Mouse (Mus musculus) midbrain, embryonic 14.5 days (tissue): ENCODE data around the gene Nckap5. TPM values are rescaled to one million over a fixed set of nuclear protein-coding genes. Genes with fewer than 3 reads are reported as not detected.
A peak's percentile ranks its signal among the peaks of the same experiment; 100 is the strongest.

Experiments used
- ATAC-seq: fragments of 200-750 bp; cut with Nextera tagmentation; 2 replicates; pipeline ENCODE4 v1.8.0; 2017; ENCODE audit warnings: moderate number of reproducible peaks, moderate library complexity; ENCODE audit not compliant: low FRiP score, low TSS enrichment
- DNase-seq: peaks from one replicate; pipeline ENCODE4 v3.0.0-alpha.2; 2015
- H3K27ac ChIP-seq: fragments of 300-500 bp; sonication (generic); replicated peaks from 2 replicates; pipeline ENCODE4 v1.5.1; 2014; ENCODE audit warnings: mild to moderate bottlenecking, low read depth, low read length, moderate library complexity
- H3K27me3 ChIP-seq: fragments of 300-500 bp; sonication (generic); 2 replicates; pipeline ENCODE4 v1.6.1; 2014; ENCODE audit warnings: low read length, control low read depth, mixed read lengths; ENCODE audit not compliant: control insufficient read depth, insufficient read depth
- H3K36me3 ChIP-seq: fragments of 300-500 bp; sonication (generic); 2 replicates; pipeline ENCODE4 v1.6.1; 2014; ENCODE audit warnings: low read length, control low read depth; ENCODE audit not compliant: control insufficient read depth, insufficient read depth
- H3K4me1 ChIP-seq: fragments of 300-500 bp; sonication (generic); 2 replicates; pipeline ENCODE4 v1.6.1; 2014; ENCODE audit warnings: mild to moderate bottlenecking, antibody characterized with exemption, low read length, control low read depth; ENCODE audit not compliant: control insufficient read depth, insufficient read depth
- H3K4me2 ChIP-seq: fragments of 300-500 bp; sonication (generic); 2 replicates; pipeline ENCODE4 v1.6.1; 2014; ENCODE audit warnings: mild to moderate bottlenecking, low read length, moderate library complexity
- H3K4me3 ChIP-seq: fragments of 300-500 bp; sonication (generic); replicated peaks from 2 replicates; pipeline ENCODE4 v1.5.1; 2014; ENCODE audit warnings: low read depth, low read length
- H3K9ac ChIP-seq: fragments of 300-500 bp; sonication (generic); replicated peaks from 2 replicates; pipeline ENCODE4 v1.6.1; 2014; ENCODE audit warnings: mild to moderate bottlenecking, low read length, moderate library complexity
- H3K9me3 ChIP-seq: fragments of 300-500 bp; sonication (generic); 2 replicates; pipeline ENCODE4 v1.6.1; 2016; ENCODE audit warnings: low read length, control low read depth, mixed read lengths; ENCODE audit not compliant: control insufficient read depth
- WGBS: fragments of 180-500 bp; shearing (Covaris S2); extraction: QIAGEN DNeasy Blood & Tissue Kit; methylation state at CpG from one replicate; pipeline ENCODE4 v1.1.7; 2014; 5-methylcytosine and 5-hydroxymethylcytosine counted together
- polyA plus RNA-seq: library from polyadenylated mRNA; unstranded; fragments of >200 nt; fragmentation: Nextera tagmentation; extraction: Ambion mirVana; gene quantifications from 2 replicates; pipeline ENCODE4 v1.2.1, GENCODE M21; 2014

Nckap5 gene
- polyA plus RNA-seq, 1 experiment from 2014 or later: 14.6 TPM

DNA sequence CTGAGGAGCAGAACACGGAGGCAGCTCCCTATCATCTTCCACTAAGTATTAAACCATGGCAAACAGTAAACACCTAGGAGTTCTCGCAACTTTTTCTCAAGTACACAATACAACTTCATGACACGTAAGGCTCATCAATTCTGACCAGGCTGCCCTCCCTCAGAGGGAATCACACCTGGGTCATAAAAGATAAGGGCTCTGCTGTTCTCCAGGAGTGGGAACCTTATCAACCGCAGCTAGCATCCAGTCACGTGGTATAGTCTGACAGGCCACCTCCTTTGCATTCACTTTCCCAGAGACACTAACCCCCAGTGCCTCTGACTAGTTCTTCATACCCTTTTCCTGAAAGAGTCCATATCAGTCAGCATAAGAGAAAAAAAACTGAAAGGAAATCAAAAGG is 179.8 kb downstream of the Nckap5 start:
- ATAC-seq: no peak
- Histone ChIP-seq H3K4me1 (no peaks in the 10 kb centered on the region), H3K4me3 (no peak overlapping the region), H3K27me3 (no peaks in the 10 kb centered on the region), H3K9ac (no peak overlapping the region), H3K4me2 (no peak overlapping the region), H3K9me3 (no peaks in the 10 kb centered on the region), H3K27ac (no peak overlapping the region), H3K36me3 (no peaks in the 10 kb centered on the region)
- 88% methylated on average over 5 of the region's 5 CpGs for WGBS
- DNase-seq: no peak

DNA sequence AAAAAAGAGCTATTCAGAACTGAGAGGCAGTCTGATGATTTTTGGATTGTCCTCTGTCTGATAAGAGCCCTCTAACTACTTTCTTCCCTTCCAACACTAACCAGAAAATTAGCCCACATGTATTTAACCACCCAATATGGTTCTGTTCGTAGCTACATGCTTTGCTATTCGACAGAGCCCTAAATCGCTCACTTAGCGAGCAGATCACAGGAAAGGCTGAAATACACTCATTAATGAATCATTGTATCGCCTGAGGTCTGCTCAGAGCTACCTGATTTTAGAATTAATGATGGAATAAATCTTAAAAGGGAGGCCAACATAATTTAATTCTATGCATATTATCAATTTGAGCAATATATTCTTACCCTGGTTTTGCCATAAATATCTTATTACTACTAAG is 187.8 kb downstream of the Nckap5 start:
- Histone ChIP-seq H3K27ac (no peak overlapping the region), H3K9me3 (no peaks in the 10 kb centered on the region), H3K27me3 (no peaks in the 10 kb centered on the region), H3K4me2 (no peak overlapping the region), H3K36me3 (no peaks in the 10 kb centered on the region), H3K4me3 (no peak overlapping the region), H3K4me1 (no peaks in the 10 kb centered on the region), H3K9ac (no peak overlapping the region)
- DNase-seq (peak; percentile 49), ATAC-seq (no peak)
- 67% methylated on average over 5 of the region's 5 CpGs for WGBS

DNA sequence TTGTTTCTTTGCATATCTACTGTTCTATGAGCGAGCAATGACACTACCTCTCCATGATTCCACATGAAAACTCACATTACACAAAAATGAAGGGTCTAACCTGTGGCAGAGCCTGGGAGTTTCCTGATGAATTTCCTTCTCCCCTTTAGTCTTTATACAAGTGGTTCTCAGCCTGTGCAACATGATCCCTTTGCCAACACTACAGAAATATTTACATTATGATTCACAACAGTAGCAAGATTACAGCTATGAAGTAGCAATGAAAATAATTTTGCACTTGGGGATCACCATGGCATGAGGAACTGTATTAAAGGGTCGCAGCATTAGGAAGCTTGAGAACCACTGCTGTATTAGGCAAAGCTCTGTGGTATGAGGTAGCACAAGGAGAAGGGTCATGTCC is 191.1 kb downstream of the Nckap5 start:
- no peaks in the 10 kb centered on the region for H3K27me3 ChIP-seq
- WGBS: 88% methylated on average over 2 of the region's 2 CpGs
- H3K9me3 ChIP-seq: no peaks in the 10 kb centered on the region
- no peak overlapping the region for H3K4me2 ChIP-seq
- H3K27ac ChIP-seq: no peak overlapping the region
- no peak overlapping the region for H3K9ac ChIP-seq
- ATAC-seq (no peak), DNase-seq (no peak)
- no peak overlapping the region for H3K4me3 ChIP-seq
- H3K36me3 ChIP-seq: no peaks in the 10 kb centered on the region
- H3K4me1 ChIP-seq: no peaks in the 10 kb centered on the region

DNA sequence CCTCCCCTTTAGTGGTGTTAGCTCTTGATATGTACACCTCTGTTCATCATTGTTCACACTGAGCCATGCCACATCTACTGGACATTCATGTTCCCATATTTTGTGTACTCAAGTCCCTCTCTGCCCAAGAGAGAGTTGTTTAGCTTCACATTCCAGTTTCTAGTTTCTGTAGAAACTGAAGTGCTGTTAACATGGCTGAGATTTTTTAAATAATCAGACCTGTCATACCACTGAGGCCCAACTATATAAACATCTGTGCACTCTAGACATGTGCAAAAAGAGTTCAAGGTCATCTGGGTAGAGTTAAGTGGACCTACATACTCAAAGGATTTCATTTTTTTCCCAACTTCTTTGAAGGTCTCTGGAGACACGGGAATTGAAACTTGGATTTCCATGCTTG is 193.1 kb downstream of the Nckap5 start:
- DNase-seq: no peak

DNA sequence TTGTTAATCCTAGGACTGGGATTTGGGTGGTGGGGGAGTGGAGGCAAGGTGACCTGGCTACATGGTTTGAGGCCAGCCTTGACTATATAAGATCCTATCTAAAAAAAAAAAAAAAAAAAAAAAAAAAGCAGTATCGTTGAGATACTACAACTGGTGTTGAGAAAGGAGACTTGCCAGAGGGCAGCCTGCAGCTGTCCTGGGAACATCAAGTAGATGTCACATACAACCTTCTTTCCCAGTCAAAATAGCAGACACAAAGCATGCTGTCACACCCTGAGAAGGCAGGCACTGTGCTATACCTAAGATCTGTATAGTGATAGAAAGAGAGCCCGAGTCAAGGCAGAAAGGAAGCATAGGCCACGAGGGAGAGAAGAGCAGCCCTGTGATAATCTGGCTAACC is 204.4 kb downstream of the Nckap5 start:
- Histone ChIP-seq H3K27ac (no peak overlapping the region), H3K9ac (no peak overlapping the region), H3K36me3 (no peaks in the 10 kb centered on the region), H3K27me3 (no peaks in the 10 kb centered on the region), H3K4me2 (no peak overlapping the region), H3K4me3 (no peak overlapping the region), H3K9me3 (no peaks in the 10 kb centered on the region), H3K4me1 (no peaks in the 10 kb centered on the region)
- ATAC-seq (no peak), DNase-seq (no peak)
- 68% methylated on average over 3 of the region's 3 CpGs for WGBS

More for the DNA sequence above, 193.1 kb downstream of the Nckap5 start:
- no peak overlapping the region for H3K4me3 ChIP-seq
- no peak for ATAC-seq
- H3K4me2 ChIP-seq: no peak overlapping the region
- H3K4me1 ChIP-seq: no peaks in the 10 kb centered on the region
- no peak overlapping the region for H3K27ac ChIP-seq
- 87% methylated on average over 1 of the region's 1 CpGs for WGBS
- no peaks in the 10 kb centered on the region for H3K36me3 ChIP-seq
- H3K9ac ChIP-seq: no peak overlapping the region
- no peaks in the 10 kb centered on the region for H3K27me3 ChIP-seq
- H3K9me3 ChIP-seq: no peaks in the 10 kb centered on the region

DNA sequence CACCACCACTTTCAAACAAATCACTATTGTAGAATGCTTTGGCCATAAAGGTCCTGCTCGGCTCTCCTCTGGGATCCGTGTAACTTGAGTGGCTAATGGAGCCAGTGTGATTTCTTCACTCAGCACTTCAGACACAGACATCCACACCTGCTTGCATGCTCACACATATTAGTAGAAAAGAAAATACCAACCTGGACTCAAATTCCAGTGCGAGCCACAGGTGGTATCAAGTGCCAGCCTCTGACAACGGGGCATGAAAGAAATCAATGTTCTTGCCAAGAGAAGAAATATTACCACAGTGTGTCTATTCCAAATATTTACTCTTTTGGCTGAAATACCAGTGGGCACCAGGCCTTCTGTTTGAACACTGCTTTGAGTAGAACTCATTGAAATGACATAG is 208.6 kb downstream of the Nckap5 start:
- WGBS: 92% methylated on average over 4 of the region's 4 CpGs
- no peak overlapping the region for H3K27ac ChIP-seq
- ATAC-seq (no peak), DNase-seq (no peak)
- no peaks in the 10 kb centered on the region for H3K4me1 ChIP-seq
- H3K4me2 ChIP-seq: no peak overlapping the region
- no peaks in the 10 kb centered on the region for H3K36me3 ChIP-seq
- no peak overlapping the region for H3K4me3 ChIP-seq
- no peaks in the 10 kb centered on the region for H3K27me3 ChIP-seq
- H3K9ac ChIP-seq: no peak overlapping the region
- no peaks in the 10 kb centered on the region for H3K9me3 ChIP-seq

DNA sequence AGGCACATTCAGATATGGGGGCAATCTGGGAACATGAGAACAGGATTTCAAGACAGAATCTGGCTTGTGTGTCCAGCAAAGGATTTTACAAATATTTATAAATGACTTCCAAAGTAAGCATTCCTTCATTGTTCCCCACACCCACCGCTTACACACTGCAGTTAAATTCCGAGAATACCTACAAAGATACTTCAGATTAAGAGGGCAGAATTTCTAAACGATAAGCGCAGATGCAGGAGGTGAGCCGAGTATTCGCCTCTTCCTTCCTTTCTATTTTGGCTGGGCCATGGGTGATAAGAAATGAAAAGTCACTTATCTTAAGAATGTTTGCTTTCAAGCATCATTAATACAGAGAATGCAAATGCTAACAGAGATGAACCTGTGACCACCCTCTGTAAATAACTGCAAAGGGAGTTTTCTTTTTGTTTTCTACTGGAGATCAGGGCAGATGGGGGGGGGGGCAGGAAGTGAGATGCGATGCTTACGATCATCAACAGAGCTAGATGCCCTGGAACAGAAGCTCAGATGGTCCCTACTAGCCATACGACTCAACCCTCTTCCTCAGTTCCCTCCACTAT is 213.0 kb downstream of the Nckap5 start:
- Histone ChIP-seq H3K9me3 (peaks cover 3% of the 10 kb centered on the region; the same call in 1 of the 2 replicates), H3K4me1 (no peaks in the 10 kb centered on the region), H3K27ac (no peak overlapping the region), H3K4me3 (no peak overlapping the region), H3K27me3 (no peaks in the 10 kb centered on the region), H3K4me2 (no peak overlapping the region), H3K9ac (no peak overlapping the region), H3K36me3 (no peaks in the 10 kb centered on the region)
- DNase-seq: no peak
- ATAC-seq: no peak
- 92% methylated on average over 9 of the region's 9 CpGs for WGBS

DNA sequence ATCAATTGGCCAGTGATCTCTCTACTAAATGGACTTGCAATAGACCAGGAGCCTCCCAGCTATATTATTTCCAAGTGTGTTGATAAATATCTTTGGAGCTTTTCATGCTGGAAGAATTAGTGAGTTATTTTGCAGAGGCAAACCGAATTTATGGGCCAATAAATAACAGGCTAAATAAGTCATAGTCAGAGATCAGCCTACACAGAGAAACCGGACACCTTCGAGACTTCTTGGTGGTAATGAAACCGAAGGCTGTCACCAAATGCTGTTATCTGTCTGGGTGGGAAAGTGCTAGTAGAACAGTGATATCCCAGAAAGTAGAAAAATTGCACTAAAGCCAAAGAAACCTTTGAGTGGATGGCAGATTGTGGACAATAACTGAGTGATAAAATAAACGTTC is 213.6 kb downstream of the Nckap5 start:
- ATAC-seq: no peak
- WGBS: 85% methylated on average over 5 of the region's 5 CpGs
- Histone ChIP-seq H3K27me3 (no peaks in the 10 kb centered on the region), H3K27ac (no peak overlapping the region), H3K4me2 (no peak overlapping the region), H3K4me1 (no peaks in the 10 kb centered on the region), H3K36me3 (no peaks in the 10 kb centered on the region), H3K4me3 (no peak overlapping the region), H3K9me3 (peaks cover 3% of the 10 kb centered on the region; the same call in 1 of the 2 replicates), H3K9ac (no peak overlapping the region)
- DNase-seq: no peak

DNA sequence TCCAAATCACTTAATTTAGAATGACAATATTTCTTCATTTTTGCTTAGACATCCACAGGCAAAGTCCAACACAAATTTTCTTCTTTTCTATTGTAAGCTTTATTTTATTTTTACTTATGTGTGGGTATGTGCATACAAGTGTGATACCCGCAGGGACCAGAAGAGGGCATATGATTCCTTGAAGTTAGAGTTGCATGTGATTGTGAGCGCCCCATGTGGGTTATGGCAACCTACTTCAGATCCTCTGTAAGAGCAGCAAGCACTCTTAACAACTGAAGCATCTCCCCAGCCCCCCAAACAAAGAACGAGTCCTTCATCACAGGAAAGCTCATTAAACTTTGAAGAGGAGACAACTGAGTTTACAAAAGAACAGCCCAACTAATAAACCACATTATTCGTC is 217.7 kb downstream of the Nckap5 start:
- Histone ChIP-seq H3K9me3 (peaks cover 3% of the 10 kb centered on the region; the same call in 1 of the 2 replicates), H3K4me2 (no peak overlapping the region), H3K27ac (no peak overlapping the region), H3K4me1 (no peaks in the 10 kb centered on the region), H3K27me3 (no peaks in the 10 kb centered on the region), H3K9ac (no peak overlapping the region), H3K36me3 (no peaks in the 10 kb centered on the region), H3K4me3 (no peak overlapping the region)
- ATAC-seq (no peak), DNase-seq (no peak)
- 84% methylated on average over 4 of the region's 4 CpGs for WGBS
